Mouse (Mus musculus) activated CD4-positive, CD25-positive, alpha-beta regulatory T cell, adult 9 weeks (primary cell): ENCODE measurements around the gene Lipn. TPM values are rescaled to one million over a fixed set of nuclear protein-coding genes. Genes with fewer than 3 reads are reported as not detected.

ENCODE experiments used
- polyA plus RNA-seq: library from polyadenylated mRNA; unstranded; fragments of 100-300 nt; shearing (Covaris generic); gene quantifications from one replicate; pipeline ENCODE4 v1.2.1, GENCODE M21; 2017

The Lipn gene
- polyA plus RNA-seq: not detected

DNA sequence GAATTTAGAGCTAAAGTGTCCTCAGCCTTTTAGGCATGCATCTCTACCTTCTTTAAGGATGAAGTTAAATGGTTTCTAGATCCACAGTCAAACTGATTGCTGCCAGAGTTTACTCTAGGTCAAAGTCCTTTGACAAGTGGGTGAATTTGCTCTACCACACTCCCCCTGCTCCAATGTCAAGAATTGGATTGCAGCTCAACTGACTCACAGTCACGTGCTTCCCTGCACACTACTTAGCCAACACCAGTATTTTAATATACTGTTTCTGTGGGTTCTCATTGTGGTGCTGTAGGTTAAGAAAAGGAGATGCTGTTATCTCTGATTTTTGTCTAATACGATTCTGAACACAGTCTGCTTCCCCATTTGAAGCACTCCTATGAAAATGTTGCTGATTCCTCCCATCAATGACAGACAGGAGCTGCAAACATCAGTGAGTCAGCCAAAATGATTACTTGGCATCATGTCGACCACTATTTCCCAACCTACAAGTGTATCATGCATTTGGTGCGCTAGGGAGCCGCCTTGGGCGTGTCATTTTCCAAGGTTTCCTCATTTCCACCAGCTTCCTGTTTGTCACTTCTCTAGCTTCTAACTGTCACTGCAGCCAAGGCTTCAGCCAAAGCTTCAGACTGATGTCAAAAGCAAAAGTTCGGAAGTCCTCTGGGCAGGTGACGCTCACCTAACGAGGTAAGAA, at the start of gene Lipn:
TSS of gene Lipn (plus strand) at position 580 of the 694 bp plus-strand sequence.

DNA sequence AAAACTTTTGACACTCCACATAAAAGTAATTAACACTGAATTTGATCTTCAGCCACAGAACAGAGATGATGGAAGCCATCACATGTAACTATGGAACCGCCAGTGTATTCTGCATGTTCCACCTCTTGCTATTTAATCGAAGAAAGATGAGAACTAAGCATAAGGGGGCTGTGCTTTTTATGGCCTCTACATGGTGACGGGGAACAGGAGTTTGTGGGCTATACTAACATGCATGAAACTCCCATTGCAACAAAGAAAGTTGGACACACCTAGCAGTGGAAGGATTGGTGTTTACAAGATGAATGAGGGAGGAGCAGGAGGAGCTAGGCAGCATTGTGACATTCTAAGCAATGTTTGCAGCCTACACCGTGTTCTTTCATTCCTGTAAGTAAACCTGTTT, 33.5 kb downstream of the Lipn start, which contains the start of gene Lipm:
TSS of gene Lipm (plus strand) at position 301 of the 400 bp plus-strand sequence.

Other genes with a start within 250 kb of the Lipn start
- not detected for gene Lipf, start 106.2 kb upstream of the Lipn start, polyA plus RNA-seq
- not detected for gene Lipk, start 59.1 kb upstream of the Lipn start, polyA plus RNA-seq
- gene Lipm, start 33.6 kb downstream of the Lipn start, polyA plus RNA-seq: not detected
- 0.17 TPM for gene Ankrd22, start 98.7 kb downstream of the Lipn start, polyA plus RNA-seq
- 106 TPM for gene Stambpl1, start 124.9 kb downstream of the Lipn start, polyA plus RNA-seq
- gene Acta2, start 188.2 kb downstream of the Lipn start, polyA plus RNA-seq: not detected
- gene Fas, start 223.3 kb downstream of the Lipn start, polyA plus RNA-seq: 128 TPM